Mouse (Mus musculus) MEL (cell line): ENCODE results near the gene Orc4. TPM values are rescaled to one million over a fixed set of nuclear protein-coding genes. Genes with fewer than 3 reads are reported as not detected.

Experiments used
- DNase-seq: peaks from one replicate; pipeline ENCODE4 v3.0.0; 2011; ENCODE audit warnings: low read depth, low spot score
- H3K27ac ChIP-seq: 2 replicates; pipeline ENCODE4 v1.5.1; 2012; ENCODE audit warnings: low read depth, mild to moderate bottlenecking, control low read depth, low read length, moderate library complexity; ENCODE audit not compliant: control insufficient read depth
- H3K27me3 ChIP-seq, 2 experiments: fragments of 150-350 bp in 1 of 2; sonication (generic) in 1 of 2; 2 replicates each; pipeline ENCODE4 v1.6.1; 2012; ENCODE audit warnings: low read length in 2 of 2, mild to moderate bottlenecking in 2 of 2, improper control_type of control experiment in 1 of 2, moderate library complexity in 1 of 2; ENCODE audit not compliant: insufficient read depth in 2 of 2, control insufficient read depth in 1 of 2
- H3K36me3 ChIP-seq, 2 experiments: 2 replicates each; pipeline ENCODE4 v1.6.1; 2012 to 2014; ENCODE audit warnings: low read length in 2 of 2, improper control_type of control experiment in 1 of 2, inconsistent platforms in 1 of 2, mild to moderate bottlenecking in 1 of 2; ENCODE audit not compliant: insufficient read depth in 2 of 2, control insufficient read depth in 1 of 2
- H3K4me1 ChIP-seq, 2 experiments: fragments of 150-350 bp in 1 of 2; sonication (generic) in 1 of 2; 2 replicates each; pipeline ENCODE4 v1.6.1; 2012; ENCODE audit warnings: low read length in 2 of 2, improper control_type of control experiment in 1 of 2, mild to moderate bottlenecking in 1 of 2; ENCODE audit not compliant: insufficient read depth in 2 of 2, control insufficient read depth in 1 of 2
- H3K4me3 ChIP-seq, 2 experiments: fragments of 150-350 bp in 1 of 2; sonication (generic) in 1 of 2; 2 replicates each; pipeline ENCODE4 v1.5.1; 2012; ENCODE audit warnings: low read depth in 2 of 2, low read length in 2 of 2, mild to moderate bottlenecking in 2 of 2, moderate library complexity in 2 of 2, control low read depth in 1 of 2, improper control_type of control experiment in 1 of 2; ENCODE audit not compliant: control insufficient read depth in 1 of 2, insufficient read depth in 1 of 2
- H3K79me2 ChIP-seq: 2 replicates; pipeline ENCODE4 v1.6.1; 2012; ENCODE audit warnings: mild to moderate bottlenecking, low read length, moderate library complexity; ENCODE audit not compliant: control insufficient read depth, poor library complexity, insufficient read depth
- H3K9ac ChIP-seq: 2 replicates; pipeline ENCODE4 v1.6.1; 2012; ENCODE audit warnings: low read depth, mild to moderate bottlenecking, control low read depth, low read length, moderate library complexity; ENCODE audit not compliant: control insufficient read depth, poor library complexity, severe bottlenecking
- H3K9me3 ChIP-seq: fragments of 150-350 bp; sonication (generic); replicated peaks from 2 replicates; pipeline ENCODE4 v1.6.1; 2012; ENCODE audit warnings: mild to moderate bottlenecking, low read length, improper control_type of control experiment, moderate library complexity; ENCODE audit not compliant: insufficient read depth
- BHLHE40 ChIP-seq: IDR thresholded peaks from 2 replicates; pipeline ENCODE4 v1.6.1; 2012; ENCODE audit warnings: low read depth, mild to moderate bottlenecking, inconsistent platforms, low read length, improper control_type of control experiment, borderline replicate concordance
- CHD1 ChIP-seq: IDR thresholded peaks from 2 replicates; pipeline ENCODE4 v1.6.1; 2012; ENCODE audit warnings: low read depth, mild to moderate bottlenecking, inconsistent platforms, low read length, improper control_type of control experiment
- CHD2 ChIP-seq: IDR thresholded peaks from 2 replicates; pipeline ENCODE4 v1.6.1; 2011; ENCODE audit warnings: low read length, improper control_type of control experiment
- E2F4 ChIP-seq: IDR thresholded peaks from 2 replicates; pipeline ENCODE4 v1.6.1; 2011; ENCODE audit warnings: low read depth, low read length, improper control_type of control experiment, borderline replicate concordance
- ELF1 ChIP-seq: IDR thresholded peaks from 2 replicates; pipeline ENCODE4 v1.6.1; 2014; ENCODE audit warnings: low read depth, mild to moderate bottlenecking, inconsistent platforms, low read length, improper control_type of control experiment, moderate library complexity
- EP300 ChIP-seq, 2 experiments: IDR thresholded peaks; 2 replicates each; pipeline ENCODE4 v1.6.1; 2011; ENCODE audit warnings: improper control_type of control experiment in 2 of 2, low read length in 2 of 2, low read depth in 1 of 2, mild to moderate bottlenecking in 1 of 2
- ETS1 ChIP-seq: IDR thresholded peaks from 2 replicates; pipeline ENCODE4 v1.6.1; 2012; ENCODE audit warnings: low read depth, mild to moderate bottlenecking, inconsistent platforms, low read length, improper control_type of control experiment, moderate library complexity
- GABPA ChIP-seq: IDR thresholded peaks from 2 replicates; pipeline ENCODE4 v1.6.1; 2012; ENCODE audit warnings: low read depth, mild to moderate bottlenecking, inconsistent platforms, low read length, improper control_type of control experiment, moderate library complexity
- GATA1 ChIP-seq: IDR thresholded peaks from 2 replicates; pipeline ENCODE4 v1.6.1; 2011; ENCODE audit warnings: low read depth, low read length, improper control_type of control experiment
- HCFC1 ChIP-seq: IDR thresholded peaks from 2 replicates; pipeline ENCODE4 v1.6.1; 2012; ENCODE audit warnings: low read depth, mild to moderate bottlenecking, inconsistent platforms, low read length, improper control_type of control experiment, moderate library complexity
- KAT2A ChIP-seq: conservative IDR thresholded peaks from 2 replicates; pipeline ENCODE4 v1.6.1; 2012; ENCODE audit warnings: low read depth, low read length, improper control_type of control experiment, inconsistent platforms
- MAFK ChIP-seq: IDR thresholded peaks from 2 replicates; pipeline ENCODE4 v1.6.1; 2011; ENCODE audit warnings: low read depth, mild to moderate bottlenecking, low read length, improper control_type of control experiment, borderline replicate concordance
- MAX ChIP-seq: IDR thresholded peaks from 2 replicates; pipeline ENCODE4 v1.6.1; 2011; ENCODE audit warnings: low read length, improper control_type of control experiment
- MAZ ChIP-seq: IDR thresholded peaks from 2 replicates; pipeline ENCODE4 v1.6.1; 2012; ENCODE audit warnings: low read depth, mild to moderate bottlenecking, inconsistent platforms, low read length, improper control_type of control experiment
- MXI1 ChIP-seq: IDR thresholded peaks from 2 replicates; pipeline ENCODE4 v1.6.1; 2011; ENCODE audit warnings: mild to moderate bottlenecking, low read depth, low read length, improper control_type of control experiment
- MYB ChIP-seq: IDR thresholded peaks from 2 replicates; pipeline ENCODE4 v1.6.1; 2011; ENCODE audit warnings: mild to moderate bottlenecking, low read depth, low read length, improper control_type of control experiment
- MYC ChIP-seq: IDR thresholded peaks from 2 replicates; pipeline ENCODE4 v1.6.1; 2011; ENCODE audit warnings: low read depth, mild to moderate bottlenecking, low read length, improper control_type of control experiment, moderate library complexity
- NELFE ChIP-seq: IDR thresholded peaks from 2 replicates; pipeline ENCODE4 v1.6.1; 2011; ENCODE audit warnings: low read depth, low read length, improper control_type of control experiment
- NRF1 ChIP-seq: IDR thresholded peaks from 2 replicates; pipeline ENCODE4 v1.6.1; 2014; ENCODE audit warnings: low read depth, mild to moderate bottlenecking, inconsistent platforms, low read length, improper control_type of control experiment, moderate library complexity; ENCODE audit not compliant: poor library complexity, insufficient read depth, severe bottlenecking
- POLR2A ChIP-seq, 2 experiments: IDR thresholded peaks; 2 replicates each; pipeline ENCODE4 v1.6.1; 2011 to 2012; ENCODE audit warnings: low read length in 2 of 2, mild to moderate bottlenecking in 2 of 2, control low read depth in 1 of 2, improper control_type of control experiment in 1 of 2, low read depth in 1 of 2, moderate library complexity in 1 of 2; ENCODE audit not compliant: control insufficient read depth in 1 of 2, insufficient read depth in 1 of 2, poor library complexity in 1 of 2
- POLR2AphosphoS2 ChIP-seq: IDR thresholded peaks from 2 replicates; pipeline ENCODE4 v1.6.1; 2011; ENCODE audit warnings: low read length, improper control_type of control experiment
- POLR2AphosphoS5 ChIP-seq: IDR thresholded peaks from 2 replicates; pipeline ENCODE4 v1.6.1; 2012; ENCODE audit warnings: low read depth, borderline replicate concordance, mild to moderate bottlenecking, inconsistent platforms, low read length, moderate library complexity, mixed read lengths
- RAD21 ChIP-seq: IDR thresholded peaks from 2 replicates; pipeline ENCODE4 v1.6.1; 2011; ENCODE audit warnings: mild to moderate bottlenecking, low read depth, low read length, improper control_type of control experiment
- RCOR1 ChIP-seq: IDR thresholded peaks from 2 replicates; pipeline ENCODE4 v1.6.1; 2012; ENCODE audit warnings: low read depth, mild to moderate bottlenecking, inconsistent platforms, low read length, improper control_type of control experiment
- SIN3A ChIP-seq: IDR thresholded peaks from 2 replicates; pipeline ENCODE4 v1.6.1; 2012; ENCODE audit warnings: low read length, improper control_type of control experiment, inconsistent platforms
- SMC3 ChIP-seq: IDR thresholded peaks from 2 replicates; pipeline ENCODE4 v1.6.1; 2011; ENCODE audit warnings: low read depth, low read length, improper control_type of control experiment
- TAL1 ChIP-seq: IDR thresholded peaks from 2 replicates; pipeline ENCODE4 v1.6.1; 2012; ENCODE audit warnings: mild to moderate bottlenecking, inconsistent platforms, low read length, moderate library complexity, mixed read lengths
- TBP ChIP-seq: IDR thresholded peaks from 2 replicates; pipeline ENCODE4 v1.8.0; 2011; ENCODE audit warnings: low read depth, low read length, improper control_type of control experiment
- TCF12 ChIP-seq: IDR thresholded peaks from 2 replicates; pipeline ENCODE4 v1.6.1; 2014; ENCODE audit warnings: low read depth, mild to moderate bottlenecking, inconsistent platforms, low read length, improper control_type of control experiment, moderate library complexity
- UBTF ChIP-seq: IDR thresholded peaks from 2 replicates; pipeline ENCODE4 v1.6.1; 2012; ENCODE audit warnings: low read depth, mild to moderate bottlenecking, inconsistent platforms, low read length, improper control_type of control experiment, moderate library complexity, borderline replicate concordance; ENCODE audit not compliant: insufficient read depth
- USF1 ChIP-seq: IDR thresholded peaks from 2 replicates; pipeline ENCODE4 v1.6.1; 2014; ENCODE audit warnings: low read depth, mild to moderate bottlenecking, inconsistent platforms, low read length, improper control_type of control experiment, moderate library complexity
- USF2 ChIP-seq, 2 experiments: IDR thresholded peaks; 2 replicates each; pipeline ENCODE4 v1.6.1; 2011 to 2012; ENCODE audit warnings: improper control_type of control experiment in 2 of 2, low read length in 2 of 2, borderline replicate concordance in 1 of 2, inconsistent platforms in 1 of 2, low read depth in 1 of 2, mild to moderate bottlenecking in 1 of 2; ENCODE audit not compliant: insufficient read depth in 1 of 2
- ZNF384 ChIP-seq: IDR thresholded peaks from 2 replicates; pipeline ENCODE4 v1.6.1; 2012; ENCODE audit warnings: low read depth, mild to moderate bottlenecking, inconsistent platforms, low read length, improper control_type of control experiment
- polyA plus RNA-seq, 2 experiments: library from polyadenylated mRNA; stranded (reverse) in 1 of 2; unstranded in 1 of 2; fragments of >175 nt in 1 of 2; fragments of >200 nt in 1 of 2; gene quantifications; 2 replicates each; pipeline versions ENCODE4 v1.2.1 to v1.2.4; 2012; ENCODE audit warnings: low replicate concordance in 2 of 2, low read depth in 1 of 2; ENCODE audit not compliant: insufficient read length in 2 of 2, insufficient read depth in 1 of 2, missing spikeins in 1 of 2
- total RNA-seq: library from RNA; depleted of rRNA; stranded (reverse); fragments of 300-350 nt; gene quantifications from 2 replicates; pipeline ENCODE4 v1.2.3, GENCODE M21; 2012

Gene Orc4
- total and polyA plus RNA-seq, 3 experiments: 42.2 to 362 (median 44.8) TPM

DNA sequence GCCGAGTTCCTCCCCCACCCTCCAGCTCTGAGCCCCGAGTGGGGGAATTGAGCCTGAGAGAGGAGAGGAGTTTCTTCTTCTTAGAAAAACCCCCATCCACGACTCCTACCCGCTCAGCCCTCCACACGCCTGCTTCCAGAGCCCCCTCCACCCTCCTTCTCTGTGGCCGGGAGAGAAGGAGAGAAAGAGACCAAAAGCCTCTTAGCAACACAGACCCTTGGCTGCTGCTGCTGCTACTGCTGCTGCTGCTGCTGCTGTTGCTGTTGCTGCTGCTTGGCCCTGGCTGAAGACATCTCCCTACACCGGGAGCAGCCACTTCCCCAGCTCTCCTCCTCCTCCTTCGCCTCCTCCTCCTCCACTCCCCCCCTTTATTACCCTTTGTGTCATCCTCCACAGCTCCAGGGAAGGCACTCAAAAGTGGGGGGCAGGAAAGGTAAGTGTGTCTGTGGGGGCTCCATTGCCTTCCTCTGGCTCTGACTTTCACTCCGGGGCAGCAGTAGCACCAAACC lies 280 bp downstream of the Orc4 start (continued):
- no peak for TF ChIP-seq USF2 (IDR thresholded peaks at IDR 0.05; ENCODE audit: borderline replicate concordance in 1 of 2, insufficient read depth in 1 of 2, low read depth in 1 of 2, low read length in 2 of 2)

GRCm38 (mm10) chr2:48948841-48949584 lies 1.1 kb downstream of the Orc4 start, which contains the start of gene Mbd5:
Gene Mbd5, plus strand, starts transcription at chr2:48949508.
- H3K4me1 ChIP-seq: peaks cover 0 to 14% of the 10 kb centered on the region in 2 experiments; a peak in 3 of 4 replicates
- peaks cover 9 to 41% of the 10 kb centered on the region in 2 experiments for H3K36me3 ChIP-seq
- H3K27me3 ChIP-seq: no peaks in the 10 kb centered on the region

DNA sequence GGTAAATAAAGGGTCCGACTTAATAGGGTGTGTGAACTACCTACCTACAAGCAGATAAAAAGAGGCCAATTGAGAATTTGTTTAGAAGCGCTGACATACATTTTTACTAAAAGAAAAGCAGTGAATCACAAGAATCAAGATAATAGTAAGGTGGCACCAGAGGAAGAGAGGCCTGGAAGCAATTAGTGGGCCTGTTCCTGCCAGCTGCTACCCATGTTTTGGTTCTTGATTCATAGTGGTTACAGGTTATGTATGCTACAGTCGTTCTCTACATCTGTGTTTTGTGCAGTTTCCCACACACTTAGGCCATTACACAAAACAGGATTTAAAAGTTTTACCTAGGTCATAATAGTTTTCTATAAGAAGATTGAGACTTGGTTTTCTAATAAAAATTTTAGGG lies 2.3 kb downstream of the Orc4 start:
- Histone ChIP-seq H3K4me1 (peaks cover 0 to 19% of the 10 kb centered on the region in 2 experiments; a peak in 3 of 4 replicates), H3K4me3 (peak overlapping the region; percentile 61 to 83), H3K36me3 (peaks cover 16 to 39% of the 10 kb centered on the region in 2 experiments), H3K9me3 (no peaks in the 10 kb centered on the region), H3K79me2 (peaks cover 49% of the 10 kb centered on the region), H3K27ac (no peak overlapping the region), H3K9ac (peak overlapping the region; percentile 93), H3K27me3 (no peaks in the 10 kb centered on the region)
- peak; percentile 46 for DNase-seq
- no peak for TF ChIP-seq TAL1
- peak; percentile 32; the same call in 1 of the 2 replicates for TF ChIP-seq MXI1
- 0 out of 4 replicates have a peak, but pooled peaks of 1 of the 2 experiments have one; percentile 14 for TF ChIP-seq EP300 (IDR thresholded peaks at IDR 0.05; ENCODE audit: low read depth in 1 of 2, low read length in 2 of 2)
- TF ChIP-seq SIN3A: peak; percentile 30; the same call in 1 of the 2 replicates

More at GRCm38 (mm10) chr2:48948841-48949584, 1.1 kb downstream of the Orc4 start, which contains the start of gene Mbd5:
- Histone ChIP-seq H3K9ac (peak within 1 kb of the TSS; percentile 97), H3K9me3 (no peaks in the 10 kb centered on the region), H3K79me2 (peaks cover 45% of the 10 kb centered on the region), H3K4me3 (peak within 1 kb of the TSS; percentile 88 to 98), H3K27ac (peak within 1 kb of the TSS; percentile 90)
- TF ChIP-seq KAT2A (peak; percentile 73; the same call in 1 of the 2 replicates), CHD2 (peak; percentile 79), NRF1 (peak; percentile 77), MYB (no peak), TBP (no peak; the same call in 1 of the 2 replicates), POLR2AphosphoS2 (peak; percentile 66; the same call in 1 of the 2 replicates), ZNF384 (no peak), RAD21 (no peak), BHLHE40 (no peak), TCF12 (peak; percentile 60), MYC (no peak), NELFE (peak; percentile 90), GATA1 (no peak), RCOR1 (no peak), POLR2AphosphoS5 (peak; percentile 67; the same call in 1 of the 2 replicates), HCFC1 (peak; percentile 92), MAFK (no peak), UBTF (0 out of 2 replicates have a peak, but pooled peaks have one; percentile 30), ELF1 (peak; percentile 90), MAZ (peak; percentile 99), USF2 (IDR thresholded peaks at IDR 0.05; ENCODE audit: borderline replicate concordance in 1 of 2, insufficient read depth in 1 of 2, low read depth in 1 of 2, low read length in 2 of 2) (peak; percentile 64 to 85), GABPA (no peak), MXI1 (no peak; the same call in 1 of the 2 replicates), EP300 (IDR thresholded peaks at IDR 0.05; ENCODE audit: low read depth in 1 of 2, low read length in 2 of 2) (no peak), ETS1 (peak; percentile 61; the same call in 1 of the 2 replicates), CHD1 (no peak), USF1 (peak; percentile 99), SIN3A (no peak; the same call in none of the 2 replicates), MAX (peak; percentile 93), SMC3 (peak; percentile 2; the same call in 1 of the 2 replicates), E2F4 (no peak), POLR2A (IDR thresholded peaks at IDR 0.05; ENCODE audit: control insufficient read depth in 1 of 2, insufficient read depth in 1 of 2, low read depth in 1 of 2, low read length in 2 of 2, poor library complexity in 1 of 2) (peak; percentile 81 to 97)
- DNase-seq: peak; percentile 99
